Mouse (Mus musculus) heart, embryonic 16.5 days (tissue): Measurements from ENCODE around the gene Rsu1. TPM values are rescaled to one million over a fixed set of nuclear protein-coding genes. Genes with fewer than 3 reads are reported as not detected.

Experiments used
- ATAC-seq: fragments of 200-750 bp; cut with Nextera tagmentation; replicated peaks from 2 replicates; pipeline ENCODE4 v1.8.0; 2017; ENCODE audit warnings: moderate number of reproducible peaks; ENCODE audit not compliant: insufficient read depth, low FRiP score; ENCODE audit errors: extremely low read depth
- H3K27ac ChIP-seq: fragments of 300-500 bp; sonication (generic); 2 replicates; pipeline ENCODE4 v1.5.1; 2014; ENCODE audit warnings: mild to moderate bottlenecking, low read length, control low read depth, moderate library complexity
- H3K27me3 ChIP-seq: fragments of 300-500 bp; sonication (generic); 2 replicates; pipeline ENCODE4 v1.6.1; 2014; ENCODE audit warnings: low read length, mixed read lengths; ENCODE audit not compliant: control insufficient read depth, insufficient read depth
- H3K36me3 ChIP-seq: fragments of 300-500 bp; sonication (generic); 2 replicates; pipeline ENCODE4 v1.6.1; 2014; ENCODE audit not compliant: control insufficient read depth, insufficient read depth
- H3K4me1 ChIP-seq: fragments of 300-500 bp; sonication (generic); 2 replicates; pipeline ENCODE4 v1.6.1; 2014; ENCODE audit warnings: low read length, mixed read lengths; ENCODE audit not compliant: control insufficient read depth, insufficient read depth
- H3K4me2 ChIP-seq: fragments of 300-500 bp; sonication (generic); 2 replicates; pipeline ENCODE4 v1.6.1; 2014; ENCODE audit warnings: low read depth, mild to moderate bottlenecking, control low read depth, low read length
- H3K4me3 ChIP-seq: fragments of 300-500 bp; sonication (generic); 2 replicates; pipeline ENCODE4 v1.5.1; 2014; ENCODE audit warnings: mild to moderate bottlenecking, control low read depth, low read length
- H3K9ac ChIP-seq: fragments of 300-500 bp; sonication (generic); 2 replicates; pipeline ENCODE4 v1.6.1; 2014; ENCODE audit warnings: low read length, control low read depth
- H3K9me3 ChIP-seq: fragments of 300-500 bp; sonication (generic); replicated peaks from 2 replicates; pipeline ENCODE4 v1.6.1; 2016; ENCODE audit warnings: low read length; ENCODE audit not compliant: control insufficient read depth
- WGBS: fragments of 180-500 bp; shearing (Covaris S2); extraction: QIAGEN DNeasy Blood & Tissue Kit; methylation state at CpG from one replicate; pipeline ENCODE4 v1.1.7; 2014; 5-methylcytosine and 5-hydroxymethylcytosine counted together
- polyA plus RNA-seq: library from polyadenylated mRNA; unstranded; fragments of >200 nt; fragmentation: Nextera tagmentation; extraction: Ambion mirVana; gene quantifications from 2 replicates; pipeline ENCODE4 v1.2.1, GENCODE M21; 2015

Gene Rsu1
- polyA plus RNA-seq, 1 experiment from 2014 or later = 138 TPM

GRCm38 (mm10) chr2:13206367-13206766 is 64.8 kb downstream of the Rsu1 start:
- H3K36me3 ChIP-seq = peaks cover 17% of the 10 kb centered on the region
- ATAC-seq = no peak
- H3K27ac ChIP-seq = no peak overlapping the region
- H3K4me1 ChIP-seq = peaks cover 5% of the 10 kb centered on the region; the same call in 1 of the 2 replicates
- no peak overlapping the region for H3K4me3 ChIP-seq
- 60% methylated on average over 8 of the region's 8 CpGs for WGBS
- no peak overlapping the region for H3K9ac ChIP-seq
- H3K27me3 ChIP-seq = no peaks in the 10 kb centered on the region
- no peak overlapping the region for H3K4me2 ChIP-seq
- H3K9me3 ChIP-seq = no peaks in the 10 kb centered on the region

- Histone ChIP-seq H3K9me3 (no peaks in the 10 kb centered on the region), H3K9ac (no peak overlapping the region), H3K27me3 (no peaks in the 10 kb centered on the region), H3K4me3 (no peak overlapping the region), H3K36me3 (peaks cover 4% of the 10 kb centered on the region; the same call in 1 of the 2 replicates), H3K4me2 (no peak overlapping the region), H3K4me1 (peaks cover 5% of the 10 kb centered on the region; the same call in 1 of the 2 replicates), H3K27ac (no peak overlapping the region)
- no peak for ATAC-seq
- WGBS = 88% methylated on average over 6 of the region's 6 CpGs
Measured at GRCm38 (mm10) chr2:13202805-13203475, 68.3 kb downstream of the Rsu1 start.

GRCm38 (mm10) chr2:13199713-13200112 is 71.5 kb downstream of the Rsu1 start:
- WGBS = 82% methylated on average over 7 of the region's 7 CpGs
- ATAC-seq = no peak
- no peaks in the 10 kb centered on the region for H3K27me3 ChIP-seq

GRCm38 (mm10) chr2:13199033-13199432 is 72.2 kb downstream of the Rsu1 start:
- Histone ChIP-seq H3K9ac (no peak overlapping the region), H3K4me2 (no peak overlapping the region), H3K27me3 (no peaks in the 10 kb centered on the region), H3K36me3 (peaks cover 4% of the 10 kb centered on the region; the same call in 1 of the 2 replicates), H3K27ac (no peak overlapping the region), H3K4me3 (no peak overlapping the region), H3K4me1 (no peaks in the 10 kb centered on the region), H3K9me3 (no peaks in the 10 kb centered on the region)
- WGBS = 74% methylated on average over 2 of the region's 2 CpGs
- ATAC-seq = no peak

More at GRCm38 (mm10) chr2:13199713-13200112, 71.5 kb downstream of the Rsu1 start:
- Histone ChIP-seq H3K4me1 (0 out of 2 replicates have a peak, but pooled peaks cover under 1% of the 10 kb centered on the region), H3K4me2 (no peak overlapping the region), H3K27ac (no peak overlapping the region), H3K4me3 (no peak overlapping the region), H3K36me3 (peaks cover 4% of the 10 kb centered on the region; the same call in 1 of the 2 replicates), H3K9ac (no peak overlapping the region), H3K9me3 (no peaks in the 10 kb centered on the region)

GRCm38 (mm10) chr2:13195540-13195939 is 75.7 kb downstream of the Rsu1 start:
- ATAC-seq = no peak
- Histone ChIP-seq H3K27ac (no peak overlapping the region), H3K36me3 (peaks cover 2% of the 10 kb centered on the region; the same call in 1 of the 2 replicates), H3K4me3 (no peak overlapping the region), H3K9me3 (no peaks in the 10 kb centered on the region), H3K27me3 (no peaks in the 10 kb centered on the region), H3K4me1 (no peaks in the 10 kb centered on the region), H3K4me2 (no peak overlapping the region), H3K9ac (no peak overlapping the region)
- WGBS = 64% methylated on average over 7 of the region's 7 CpGs

- H3K4me2 ChIP-seq = no peak overlapping the region
- H3K4me1 ChIP-seq = peaks cover 11% of the 10 kb centered on the region
- WGBS = 52% methylated on average over 1 of the region's 1 CpGs
- no peak for ATAC-seq
- H3K4me3 ChIP-seq = no peak overlapping the region
- H3K27ac ChIP-seq = no peak overlapping the region
- no peak overlapping the region for H3K9ac ChIP-seq
- H3K27me3 ChIP-seq = no peaks in the 10 kb centered on the region
- peaks cover 2% of the 10 kb centered on the region; the same call in 1 of the 2 replicates for H3K36me3 ChIP-seq
- no peaks in the 10 kb centered on the region for H3K9me3 ChIP-seq
Measured at GRCm38 (mm10) chr2:13192157-13192556, 79.1 kb downstream of the Rsu1 start.

- 93% methylated on average over 4 of the region's 4 CpGs for WGBS
- H3K4me3 ChIP-seq = no peak overlapping the region
- no peak overlapping the region for H3K4me2 ChIP-seq
- no peak overlapping the region for H3K9ac ChIP-seq
- ATAC-seq = no peak
- no peak overlapping the region for H3K27ac ChIP-seq
- H3K36me3 ChIP-seq = peaks cover 2% of the 10 kb centered on the region; the same call in 1 of the 2 replicates
- H3K9me3 ChIP-seq = no peaks in the 10 kb centered on the region
- no peaks in the 10 kb centered on the region for H3K27me3 ChIP-seq
- H3K4me1 ChIP-seq = peaks cover 11% of the 10 kb centered on the region
Measured at GRCm38 (mm10) chr2:13190767-13191166, 80.4 kb downstream of the Rsu1 start.

GRCm38 (mm10) chr2:13188831-13189495 is 82.3 kb downstream of the Rsu1 start:
- Histone ChIP-seq H3K4me1 (peaks cover 11% of the 10 kb centered on the region), H3K27me3 (no peaks in the 10 kb centered on the region), H3K9ac (no peak overlapping the region), H3K9me3 (no peaks in the 10 kb centered on the region), H3K4me2 (peak overlapping the region; percentile 23; the same call in 1 of the 2 replicates), H3K4me3 (no peak overlapping the region), H3K36me3 (peaks cover 2% of the 10 kb centered on the region; the same call in 1 of the 2 replicates), H3K27ac (peak overlapping the region; percentile 37; the same call in 1 of the 2 replicates)
- 53% methylated on average over 11 of the region's 11 CpGs for WGBS
- peak; percentile 32; the same call in 1 of the 2 replicates for ATAC-seq

GRCm38 (mm10) chr2:13183124-13183523 is 88.1 kb downstream of the Rsu1 start:
- Histone ChIP-seq H3K4me3 (no peak overlapping the region), H3K9ac (no peak overlapping the region), H3K4me2 (no peak overlapping the region), H3K27ac (no peak overlapping the region), H3K27me3 (no peaks in the 10 kb centered on the region), H3K36me3 (0 out of 2 replicates have a peak, but pooled peaks cover 2% of the 10 kb centered on the region), H3K9me3 (no peaks in the 10 kb centered on the region), H3K4me1 (no peaks in the 10 kb centered on the region; the same call in 1 of the 2 replicates)
- 84% methylated on average over 3 of the region's 3 CpGs for WGBS
- no peak for ATAC-seq
